20 mouse cellular contexts compared by ENCODE assay signal in the genomic region with DNA sequence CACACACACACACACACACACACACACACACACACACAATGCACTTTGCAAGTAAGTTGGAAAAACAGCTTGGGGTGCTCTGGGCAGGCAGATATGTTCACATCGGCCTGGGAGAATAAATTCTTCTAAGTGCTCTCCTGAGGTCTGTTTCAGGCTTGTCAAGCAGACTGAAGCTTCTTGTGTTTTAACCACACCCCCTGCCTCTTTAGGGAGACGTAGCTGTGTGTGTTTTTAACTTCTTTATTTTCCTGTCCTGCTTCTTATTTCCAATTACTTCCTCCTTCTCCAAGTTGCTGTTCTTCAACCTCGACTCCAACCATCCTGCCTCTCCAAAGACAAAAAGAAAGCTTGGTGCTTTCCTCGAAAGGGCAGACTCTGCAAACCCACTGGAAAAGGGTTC. TPM values are rescaled to one million over a fixed set of nuclear protein-coding genes. Genes with fewer than 3 reads are reported as not detected.
A peak's percentile ranks its signal among the peaks of the same experiment; 100 is the strongest.
DNase-seq lines count a peak whose midpoint lies in the region; ATAC-seq and TF ChIP-seq lines count a peak whose summit lies in the region.
"Had no signal": no experiment of that assay in that cellular context is flagged by ENCODE, and none has a peak within 500 bp of the region (broad histone marks: within the 10 kb centered on the region; RNA-seq: fewer than 3 reads in every experiment).

No protein-coding gene starts in this region.

- no peak overlapping the region for H3K4me3 ChIP-seq in liver, adult 2 months (ENCODE audit: insufficient read depth, low read depth, low read length)
- no peak overlapping the region for H3K4me3 ChIP-seq in liver, embryonic 12.5 days
- H3K4me3 ChIP-seq: embryonic facial prominence, embryonic 13.5 days; forebrain, embryonic 12.5 days; heart, embryonic 13.5 days; hindbrain, embryonic 13.5 days; intestine, embryonic 15.5 days had no signal

- H3K4me1 ChIP-seq in liver, adult 2 months (ENCODE audit: control insufficient read depth, insufficient read depth, low read length) = no peaks in the 10 kb centered on the region
- no peaks in the 10 kb centered on the region for H3K4me1 ChIP-seq in liver, embryonic 12.5 days
- H3K4me1 ChIP-seq: embryonic facial prominence, embryonic 13.5 days; forebrain, embryonic 12.5 days; heart, embryonic 13.5 days; intestine, embryonic 15.5 days had no signal

- no peak for ATAC-seq in liver, embryonic 12.5 days
- peak; percentile 55 for ATAC-seq in common myeloid progenitor, adult 5-6 weeks (replicated peaks; ENCODE audit: low read depth, poor library complexity, severe bottlenecking)
- peak; percentile 37 for ATAC-seq in megakaryocyte, adult 5-6 weeks (ENCODE audit: poor library complexity, severe bottlenecking)
- ATAC-seq: forebrain, embryonic 16.5 days had no signal

- no peaks in the 10 kb centered on the region for H3K27me3 ChIP-seq in liver, adult 2 months (ENCODE audit: control insufficient read depth, insufficient read depth, low read length)
- no peaks in the 10 kb centered on the region for H3K27me3 ChIP-seq in liver, embryonic 12.5 days (replicated peaks)
- H3K27me3 ChIP-seq: embryonic facial prominence, embryonic 13.5 days; forebrain, embryonic 12.5 days; heart, embryonic 13.5 days; hindbrain, embryonic 13.5 days; intestine, embryonic 15.5 days had no signal

- no peak overlapping the region for H3K4me2 ChIP-seq in liver, embryonic 12.5 days
- H3K4me2 ChIP-seq: embryonic facial prominence, embryonic 13.5 days; forebrain, embryonic 12.5 days; heart, embryonic 13.5 days; hindbrain, embryonic 13.5 days; intestine, embryonic 15.5 days had no signal

- DNase-seq in liver, adult 2 months (ENCODE audit: extremely low read depth, low read depth, low spot score) = peak; percentile 4
- no peak for DNase-seq in urinary bladder, postnatal 36 days (ENCODE audit: low spot score in 2 of 2)
- DNase-seq in spleen, postnatal 4 days (ENCODE audit: low spot score in 2 of 2) = no peak
- no peak for DNase-seq in thymus, postnatal 25 days
- DNase-seq: adrenal gland, adult 2 months; adrenal gland, postnatal 25 days; cerebellum, adult 11-12 months; cerebellum, adult 9-10 months; cerebellum, postnatal 25 days; gastrocnemius, postnatal 14 days; heart, postnatal 36 days had no signal

- H3K36me3 ChIP-seq in liver, adult 2 months (ENCODE audit: control insufficient read depth, insufficient read depth, low read length) = no peaks in the 10 kb centered on the region
- no peaks in the 10 kb centered on the region for H3K36me3 ChIP-seq in liver, embryonic 12.5 days
- H3K36me3 ChIP-seq: forebrain, embryonic 12.5 days; heart, embryonic 13.5 days; hindbrain, embryonic 13.5 days; intestine, embryonic 15.5 days had no signal

- no peak for TF ChIP-seq POLR2A in liver, adult 2 months (IDR thresholded peaks at IDR 0.05; ENCODE audit: extremely low read depth, insufficient read depth, low read length)

- TF ChIP-seq CTCF in liver, adult 2 months (IDR thresholded peaks at IDR 0.05; ENCODE audit: low read depth, low read length) = no peak

- no peak overlapping the region for H3K27ac ChIP-seq in liver, adult 2 months (replicated peaks; ENCODE audit: insufficient read depth, low read depth, low read length)
- H3K27ac ChIP-seq in liver, embryonic 12.5 days = no peak overlapping the region
- H3K27ac ChIP-seq: embryonic facial prominence, embryonic 13.5 days; forebrain, embryonic 12.5 days; heart, embryonic 13.5 days; hindbrain, embryonic 13.5 days; intestine, embryonic 15.5 days had no signal

- H3K9me3 ChIP-seq in liver, embryonic 12.5 days (replicated peaks) = no peaks in the 10 kb centered on the region
- H3K9me3 ChIP-seq: intestine, embryonic 15.5 days had no signal

- no peak overlapping the region for H3K9ac ChIP-seq in liver, adult 2 months (ENCODE audit: low read depth, low read length)
- no peak overlapping the region for H3K9ac ChIP-seq in liver, embryonic 12.5 days
- H3K9ac ChIP-seq: embryonic facial prominence, embryonic 13.5 days; forebrain, embryonic 12.5 days; heart, embryonic 13.5 days; hindbrain, embryonic 13.5 days; intestine, embryonic 15.5 days had no signal

- no peaks in the 10 kb centered on the region for H3K79me2 ChIP-seq in liver, adult 2 months (ENCODE audit: control insufficient read depth, insufficient read depth, low read length)

- 72% methylated on average over 4 of the region's 4 CpGs for WGBS in liver, adult 2 months
- WGBS in liver, embryonic 12.5 days (ENCODE audit: insufficient replicate concordance) = 37% methylated on average over 4 of the region's 4 CpGs

RNA-seq across cellular contexts. Expression of a gene that starts 27.4 kb away (rescaled TPM):
- total RNA-seq in liver, adult 2 months (2014; rRNA removed) = 5.2 and 7.7 TPM in 2 replicates
- polyA plus RNA-seq in liver, adult 2 months (2012; rRNA removed) = 4.5 and 5.2 TPM in 2 replicates
- 10.0 and 10.7 TPM in 2 replicates for polyA plus RNA-seq in liver, embryonic 12.5 days (2016; fragmentation: Nextera tagmentation; extraction: Ambion mirVana)
- 33.2 and 33.8 TPM in 2 replicates for total RNA-seq in common myeloid progenitor, adult 5-6 weeks (2017)
- total RNA-seq in megakaryocyte, adult 5-6 weeks (2015) = 16.4 and 17.0 TPM in 2 replicates
- total RNA-seq in megakaryocyte, adult 5-6 weeks (2017) = 32.7 and 33.9 TPM in 2 replicates
